Mouse (Mus musculus) heart, embryonic 15.5 days (tissue): Measurements from ENCODE around the gene Gpr45. TPM values are rescaled to one million over a fixed set of nuclear protein-coding genes. Genes with fewer than 3 reads are reported as not detected.
A peak's percentile ranks its signal among the peaks of the same experiment; 100 is the strongest.
"Not testable (repeated sequence)": the region's sequence is repeated elsewhere in the genome, so short reads cannot be mapped to it uniquely, and the experiment has no call there.

Experiments
- ATAC-seq: fragments of 200-750 bp; cut with Nextera tagmentation; replicated peaks from 2 replicates; pipeline ENCODE4 v1.8.0; 2017; ENCODE audit warnings: low read depth, moderate TSS enrichment; ENCODE audit not compliant: insufficient number of reproducible peaks, insufficient read depth, low FRiP score
- H3K27ac ChIP-seq: fragments of 300-500 bp; sonication (generic); 2 replicates; pipeline ENCODE4 v1.5.1; 2015; ENCODE audit warnings: mild to moderate bottlenecking, inconsistent platforms
- H3K27me3 ChIP-seq: fragments of 300-500 bp; sonication (generic); 2 replicates; pipeline ENCODE4 v1.6.1; 2015; ENCODE audit warnings: inconsistent platforms
- H3K36me3 ChIP-seq: fragments of 300-500 bp; sonication (generic); 2 replicates; pipeline ENCODE4 v1.6.1; 2015; ENCODE audit warnings: mild to moderate bottlenecking, inconsistent platforms
- H3K4me1 ChIP-seq: fragments of 300-500 bp; sonication (generic); replicated peaks from 2 replicates; pipeline ENCODE4 v1.6.1; 2015; ENCODE audit warnings: inconsistent platforms
- H3K4me2 ChIP-seq: fragments of 300-500 bp; sonication (generic); 2 replicates; pipeline ENCODE4 v1.6.1; 2015; ENCODE audit warnings: inconsistent platforms, mild to moderate bottlenecking, moderate library complexity
- H3K4me3 ChIP-seq: fragments of 300-500 bp; sonication (generic); 2 replicates; pipeline ENCODE4 v1.5.1; 2015; ENCODE audit warnings: mild to moderate bottlenecking, inconsistent platforms
- H3K9ac ChIP-seq: fragments of 300-500 bp; sonication (generic); 2 replicates; pipeline ENCODE4 v1.6.1; 2015; ENCODE audit warnings: mild to moderate bottlenecking, inconsistent platforms
- H3K9me3 ChIP-seq: fragments of 300-500 bp; sonication (generic); replicated peaks from 2 replicates; pipeline ENCODE4 v1.6.1; 2016; ENCODE audit warnings: inconsistent platforms
- WGBS: fragments of 180-500 bp; shearing (Covaris S2); methylation state at CpG from one replicate; pipeline ENCODE4 v1.1.7; 2015; ENCODE audit warnings: mixed read lengths; 5-methylcytosine and 5-hydroxymethylcytosine counted together
- polyA plus RNA-seq: library from polyadenylated mRNA; unstranded; fragments of >200 nt; fragmentation: Nextera tagmentation; extraction: Ambion mirVana; gene quantifications from 2 replicates; pipeline ENCODE4 v1.2.1, GENCODE M21; 2015

Gpr45 gene
- polyA plus RNA-seq, 1 experiment from 2014 or later = 1.0 TPM

DNA sequence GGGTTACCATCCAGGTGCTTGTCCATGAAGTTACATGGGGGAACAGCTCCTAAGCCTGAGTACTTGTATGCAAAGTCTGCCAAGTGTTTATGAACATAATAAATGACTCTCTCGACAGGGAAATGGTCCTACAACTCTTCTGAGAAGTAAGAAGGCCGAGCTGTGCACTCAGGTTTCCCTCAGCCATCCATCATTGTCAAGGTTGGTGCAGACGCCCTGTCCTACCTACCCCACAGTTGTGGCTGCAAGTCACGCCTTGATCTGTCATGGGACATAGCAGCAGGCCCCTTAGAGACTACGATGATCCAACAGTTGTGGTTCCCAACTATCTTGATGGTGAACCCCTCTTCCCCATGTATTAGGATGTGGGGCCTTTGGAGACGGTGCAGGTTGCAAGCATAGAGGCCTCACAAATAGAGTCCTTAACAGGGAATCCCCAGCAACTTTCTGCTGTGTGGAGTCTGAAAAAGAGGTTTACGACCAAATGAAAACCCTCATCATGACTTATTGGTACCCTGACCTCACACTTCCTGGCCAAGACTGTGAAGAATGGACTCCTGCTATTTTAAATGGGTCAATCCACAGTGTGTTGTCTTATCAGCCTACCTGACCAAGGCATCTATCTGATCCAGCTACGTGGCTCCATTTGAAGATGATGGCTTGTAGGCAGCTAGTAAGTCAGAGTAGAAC lies 30.6 kb downstream of the Gpr45 start:
- no peak for ATAC-seq
- Histone ChIP-seq H3K4me3 (no peak overlapping the region), H3K4me1 (no peaks in the 10 kb centered on the region), H3K36me3 (no peaks in the 10 kb centered on the region), H3K9me3 (no peaks in the 10 kb centered on the region), H3K4me2 (no peak overlapping the region), H3K27me3 (no peaks in the 10 kb centered on the region), H3K27ac (no peak overlapping the region), H3K9ac (no peak overlapping the region)
- WGBS = 61% methylated on average over 8 of the region's 8 CpGs

DNA sequence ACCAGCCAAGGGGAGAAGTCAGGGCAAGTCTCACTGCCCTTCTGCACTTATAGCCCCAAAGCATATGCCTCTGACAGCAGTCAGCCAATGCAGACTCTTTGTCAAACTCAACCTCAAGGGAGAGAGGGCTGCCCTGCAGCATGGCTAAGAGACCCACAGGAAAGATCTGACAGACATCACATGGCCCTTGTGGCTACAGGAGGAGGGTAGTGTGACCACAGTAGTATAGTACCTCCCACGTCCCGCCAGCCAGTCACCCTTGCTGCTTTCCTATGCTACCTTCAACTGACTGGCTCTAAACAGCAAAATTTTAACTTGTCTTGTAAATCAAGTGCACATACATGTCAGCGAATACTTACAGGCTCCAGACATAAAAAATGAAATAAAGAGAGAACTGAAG lies 31.4 kb downstream of the Gpr45 start:
- 78% methylated on average over 3 of the region's 3 CpGs for WGBS
- no peaks in the 10 kb centered on the region for H3K36me3 ChIP-seq
- H3K4me2 ChIP-seq = no peak overlapping the region
- no peaks in the 10 kb centered on the region for H3K27me3 ChIP-seq
- no peak overlapping the region for H3K4me3 ChIP-seq
- H3K9ac ChIP-seq = no peak overlapping the region
- H3K4me1 ChIP-seq = no peaks in the 10 kb centered on the region
- ATAC-seq = no peak
- no peak overlapping the region for H3K27ac ChIP-seq
- no peaks in the 10 kb centered on the region for H3K9me3 ChIP-seq

DNA sequence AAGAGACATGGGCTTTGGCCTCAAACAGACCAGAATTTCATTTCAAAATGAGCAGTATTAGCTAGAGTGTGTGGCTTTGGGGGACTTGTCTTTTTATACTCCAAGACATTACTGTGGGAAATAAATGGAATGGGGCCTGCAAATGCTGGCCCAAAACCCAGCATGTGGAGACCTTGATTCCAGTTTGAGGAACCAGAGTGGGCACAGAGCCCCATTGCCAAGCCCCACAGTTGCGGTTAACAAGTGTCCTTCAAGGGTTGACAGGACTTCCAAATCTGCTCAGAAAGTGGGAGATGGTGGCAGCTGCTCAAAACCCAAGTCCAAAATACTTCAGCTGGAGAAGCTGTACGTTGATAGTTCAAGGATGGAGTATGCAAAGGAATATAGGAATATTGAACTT lies 36.3 kb downstream of the Gpr45 start:
- Histone ChIP-seq H3K9ac (no peak overlapping the region), H3K27ac (no peak overlapping the region), H3K4me3 (no peak overlapping the region), H3K36me3 (no peaks in the 10 kb centered on the region), H3K4me1 (no peaks in the 10 kb centered on the region), H3K4me2 (no peak overlapping the region), H3K27me3 (no peaks in the 10 kb centered on the region), H3K9me3 (no peaks in the 10 kb centered on the region)
- 83% methylated on average over 2 of the region's 2 CpGs for WGBS
- ATAC-seq = no peak

DNA sequence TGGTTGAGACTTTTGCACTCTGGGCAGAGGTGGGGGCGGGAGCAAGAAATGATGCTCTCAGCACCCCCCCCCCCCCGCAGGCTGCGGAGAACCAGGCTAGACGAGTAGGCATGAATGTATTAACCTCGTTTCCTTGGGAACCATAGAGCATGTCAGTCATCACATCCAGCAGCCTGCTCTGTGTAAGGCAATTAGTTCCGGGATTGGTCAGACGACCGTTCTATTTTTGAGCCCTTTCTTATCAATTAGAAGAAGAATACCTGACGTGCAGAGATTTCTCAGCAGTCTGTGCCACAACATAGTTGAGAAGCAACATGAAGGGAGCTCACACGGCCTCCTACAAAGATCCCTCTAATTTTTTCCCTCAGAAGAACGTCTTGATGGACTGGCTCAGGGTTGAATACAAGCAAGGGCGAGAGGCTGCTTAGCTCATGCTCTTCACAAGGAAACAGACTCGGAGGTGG lies 53.4 kb downstream of the Gpr45 start:
- Histone ChIP-seq H3K4me1 (peaks cover 7% of the 10 kb centered on the region), H3K4me2 (peak overlapping the region; percentile 60), H3K36me3 (no peaks in the 10 kb centered on the region), H3K4me3 (peak overlapping the region; percentile 32), H3K9me3 (no peaks in the 10 kb centered on the region), H3K27me3 (no peaks in the 10 kb centered on the region), H3K27ac (peak overlapping the region; percentile 38; the same call in 1 of the 2 replicates), H3K9ac (0 out of 2 replicates have a peak overlapping the region, but pooled peaks have one; percentile 2)
- ATAC-seq = peak; percentile 67; the same call in 1 of the 2 replicates
- 22% methylated on average over 13 of the region's 13 CpGs for WGBS

DNA sequence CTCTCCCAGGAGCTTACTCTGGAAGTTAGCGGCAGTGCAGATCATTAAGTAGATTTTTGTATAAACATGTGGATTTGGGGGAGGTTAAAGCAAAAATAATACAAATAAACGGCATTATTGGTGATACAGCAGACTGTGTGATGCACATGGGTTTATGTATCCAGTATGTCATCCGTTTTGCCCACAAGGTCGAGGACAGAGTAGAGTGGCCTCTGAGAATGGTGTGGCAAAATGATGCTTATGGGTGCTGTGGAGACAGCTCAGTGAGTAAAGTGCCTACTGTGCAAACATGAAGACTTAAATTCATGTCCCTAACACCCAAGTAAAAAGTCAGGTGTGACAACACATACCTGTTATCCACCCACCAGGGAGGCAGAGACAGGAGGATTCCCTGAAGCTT lies 53.9 kb downstream of the Gpr45 start:
- no peaks in the 10 kb centered on the region for H3K9me3 ChIP-seq
- ATAC-seq = no peak
- 64% methylated on average over 4 of the region's 4 CpGs for whole genome bisulfite sequencing
- peak overlapping the region; percentile 32; the same call in 1 of the 2 replicates for H3K4me3 ChIP-seq
- peak overlapping the region; percentile 60 for H3K4me2 ChIP-seq
- peaks cover 7% of the 10 kb centered on the region for H3K4me1 ChIP-seq
- H3K36me3 ChIP-seq = no peaks in the 10 kb centered on the region
- H3K27ac ChIP-seq = peak overlapping the region; percentile 38; the same call in 1 of the 2 replicates
- no peaks in the 10 kb centered on the region for H3K27me3 ChIP-seq
- no peak overlapping the region for H3K9ac ChIP-seq

DNA sequence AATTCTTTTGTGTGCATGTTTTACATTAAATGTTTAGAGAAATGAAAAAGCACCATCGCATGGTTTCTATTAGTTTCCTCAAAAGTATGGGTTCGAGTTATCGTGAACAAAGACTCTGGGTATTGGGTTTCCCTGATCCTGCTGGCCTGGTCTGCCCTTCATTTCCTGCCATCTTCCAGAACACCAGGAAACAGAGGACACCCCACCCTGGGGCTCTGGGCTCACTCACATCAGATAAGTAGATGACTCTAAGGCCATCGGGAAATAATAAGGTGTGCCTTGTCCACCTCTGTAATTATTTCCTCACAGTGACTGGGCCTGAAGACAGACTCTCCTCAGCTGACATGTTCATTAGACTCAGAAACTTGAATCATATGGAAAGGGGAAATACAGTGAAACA lies 57.8 kb downstream of the Gpr45 start:
- H3K9ac ChIP-seq = no peak overlapping the region
- no peak for ATAC-seq
- no peaks in the 10 kb centered on the region for H3K9me3 ChIP-seq
- H3K4me2 ChIP-seq = no peak overlapping the region
- H3K27ac ChIP-seq = no peak overlapping the region
- no peaks in the 10 kb centered on the region for H3K27me3 ChIP-seq
- H3K36me3 ChIP-seq = no peaks in the 10 kb centered on the region
- H3K4me3 ChIP-seq = no peak overlapping the region
- H3K4me1 ChIP-seq = peaks cover 5% of the 10 kb centered on the region
- 85% methylated on average over 4 of the region's 4 CpGs for WGBS

DNA sequence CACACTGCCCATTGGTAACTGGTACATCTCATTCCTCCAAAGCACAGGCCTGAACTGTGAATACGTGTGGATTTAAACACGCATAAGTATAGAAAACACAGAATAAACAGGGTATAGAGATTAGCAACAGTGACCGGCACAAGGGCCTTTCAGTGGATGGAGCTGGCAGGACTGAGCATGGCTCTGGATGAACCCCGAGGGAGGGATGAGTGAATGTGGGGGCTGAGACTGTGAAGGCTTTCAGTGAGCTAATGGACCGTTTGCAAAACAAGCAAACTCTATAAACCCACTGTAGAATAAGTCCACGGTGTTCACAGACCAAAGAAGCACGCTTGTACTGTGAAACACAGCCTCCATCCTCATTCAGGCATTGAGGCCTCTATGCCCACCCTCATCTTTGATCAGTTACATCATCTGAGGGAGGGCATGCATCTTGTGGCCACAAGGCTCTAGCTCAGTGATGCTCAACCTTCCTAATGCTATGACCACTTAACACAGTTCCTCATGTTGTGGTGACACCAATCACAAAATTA lies 62.5 kb downstream of the Gpr45 start:
- H3K27me3 ChIP-seq, H3K9ac ChIP-seq, H3K4me2 ChIP-seq, H3K9me3 ChIP-seq, H3K27ac ChIP-seq, H3K4me3 ChIP-seq, H3K4me1 ChIP-seq, ATAC-seq, H3K36me3 ChIP-seq: not testable (repeated sequence)
- 87% methylated on average over 7 of the region's 7 CpGs for WGBS

DNA sequence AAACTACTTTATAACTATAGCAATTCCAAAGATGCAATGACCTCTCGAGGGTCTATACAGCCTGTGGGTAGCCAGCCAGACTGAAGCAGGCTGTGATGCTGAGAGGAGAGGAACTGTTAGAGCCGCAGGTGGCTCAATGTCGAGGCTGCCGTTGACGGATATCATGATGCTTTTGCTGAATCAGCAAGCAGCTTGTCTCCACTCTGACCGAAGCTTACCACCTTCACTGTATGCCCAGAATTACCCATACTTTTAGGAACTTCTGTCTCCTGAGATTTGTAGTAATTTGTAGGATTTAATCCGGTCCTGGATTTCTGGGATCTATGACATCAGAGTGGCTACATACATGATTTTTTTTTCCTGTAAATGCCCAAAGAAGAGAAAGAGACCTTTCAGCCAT lies 83.3 kb downstream of the Gpr45 start:
- no peaks in the 10 kb centered on the region for H3K9me3 ChIP-seq
- H3K36me3 ChIP-seq = no peaks in the 10 kb centered on the region
- no peak overlapping the region for H3K4me3 ChIP-seq
- no peak overlapping the region for H3K9ac ChIP-seq
- no peaks in the 10 kb centered on the region for H3K27me3 ChIP-seq
- no peak overlapping the region for H3K4me2 ChIP-seq
- no peaks in the 10 kb centered on the region for H3K4me1 ChIP-seq
- WGBS = 83% methylated on average over 7 of the region's 7 CpGs
- no peak overlapping the region for H3K27ac ChIP-seq
- ATAC-seq = no peak

DNA sequence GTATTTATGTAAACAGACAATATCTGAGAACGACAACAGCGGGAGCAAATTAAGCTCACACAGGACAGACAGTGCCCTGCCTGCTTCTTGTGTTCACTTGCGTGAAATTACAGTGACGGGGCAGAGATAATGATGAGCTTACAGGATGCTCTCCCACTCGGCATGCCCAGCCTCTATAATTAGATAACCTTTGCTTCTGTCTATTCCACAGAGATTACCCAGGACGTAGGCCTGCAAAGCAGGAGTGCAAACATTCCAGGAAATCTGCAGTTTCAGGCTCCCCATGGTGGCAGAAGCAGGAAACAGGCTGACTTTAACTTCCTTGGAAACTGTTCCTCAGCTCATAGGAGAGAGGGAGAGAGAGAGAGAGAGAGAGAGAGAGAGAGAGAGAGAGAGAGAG lies 89.6 kb downstream of the Gpr45 start:
- no peak overlapping the region for H3K4me2 ChIP-seq
- no peak overlapping the region for H3K4me3 ChIP-seq

DNA sequence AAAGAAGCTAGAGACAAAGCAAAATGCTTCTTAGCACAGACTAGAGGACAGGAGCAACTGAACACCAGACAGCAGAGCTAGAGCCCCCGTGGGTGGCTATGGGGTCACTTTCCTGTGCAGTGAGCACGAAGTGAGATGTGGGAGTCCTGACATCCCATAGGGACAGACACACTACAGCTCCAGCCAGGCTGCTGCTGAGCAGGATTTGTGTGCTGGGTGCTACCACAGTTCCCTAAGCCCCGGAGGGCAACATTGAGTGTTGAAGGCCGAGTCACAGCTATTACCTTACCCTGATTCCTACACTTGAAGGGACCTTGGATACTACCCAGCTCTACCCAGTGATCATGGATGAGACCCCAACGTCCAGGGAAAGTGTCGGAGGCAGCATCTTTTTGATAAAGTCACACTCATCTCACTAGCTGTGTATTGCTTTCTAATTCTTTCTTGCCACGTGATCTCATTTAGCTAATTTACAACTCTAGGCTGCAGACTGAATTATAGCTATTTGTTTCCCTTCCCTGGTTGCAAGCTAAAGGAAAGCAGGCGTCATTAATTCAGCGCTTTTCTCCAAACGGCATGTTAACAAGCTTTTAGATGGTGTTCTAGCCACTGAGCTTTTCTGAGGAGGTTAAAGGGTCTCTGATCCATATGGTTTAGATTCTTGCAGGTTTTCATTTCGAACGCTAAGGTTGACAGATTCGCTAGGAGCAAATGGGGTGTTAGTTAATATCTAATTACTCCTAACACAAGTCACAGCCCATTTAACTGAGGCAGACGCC lies 92.7 kb downstream of the Gpr45 start:
- WGBS = 71% methylated on average over 14 of the region's 14 CpGs

More for the DNA sequence above, 89.6 kb downstream of the Gpr45 start:
- Histone ChIP-seq H3K36me3 (no peaks in the 10 kb centered on the region), H3K4me1 (0 out of 2 replicates have a peak, but pooled peaks cover 2% of the 10 kb centered on the region), H3K27me3 (no peaks in the 10 kb centered on the region), H3K27ac (no peak overlapping the region), H3K9me3 (no peaks in the 10 kb centered on the region), H3K9ac (no peak overlapping the region)
- no peak for ATAC-seq
- 26% methylated on average over 6 of the region's 6 CpGs for WGBS

DNA sequence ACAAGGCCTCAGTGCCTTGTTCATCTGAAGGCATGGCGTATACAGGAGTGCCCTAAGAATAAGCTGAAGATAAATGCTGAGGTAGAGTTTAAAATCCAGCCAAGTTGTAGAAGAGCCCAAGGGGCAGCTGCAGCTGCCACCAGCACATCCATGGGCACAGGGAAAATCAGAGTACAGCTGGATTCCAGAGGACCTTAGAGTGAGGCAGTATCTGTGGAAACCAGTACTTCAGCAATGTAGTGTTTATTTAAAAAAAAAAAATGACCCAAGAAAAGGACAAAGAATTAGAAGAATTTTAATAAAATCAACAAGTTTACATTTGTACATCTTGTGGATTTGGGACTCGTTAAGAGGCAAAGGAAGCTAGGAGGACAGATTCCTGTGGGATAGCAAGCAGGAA lies 94.3 kb downstream of the Gpr45 start:
- Histone ChIP-seq H3K9ac (no peak overlapping the region), H3K27ac (no peak overlapping the region), H3K9me3 (no peaks in the 10 kb centered on the region), H3K4me2 (no peak overlapping the region), H3K4me1 (0 out of 2 replicates have a peak, but pooled peaks cover 2% of the 10 kb centered on the region), H3K4me3 (no peak overlapping the region), H3K36me3 (peaks cover 16% of the 10 kb centered on the region; the same call in 1 of the 2 replicates), H3K27me3 (no peaks in the 10 kb centered on the region)
- no peak for ATAC-seq
- WGBS = 75% methylated on average over 2 of the region's 2 CpGs

More for the DNA sequence above, 92.7 kb downstream of the Gpr45 start:
- Histone ChIP-seq H3K4me2 (no peak overlapping the region), H3K9ac (no peak overlapping the region), H3K36me3 (peaks cover 4% of the 10 kb centered on the region; the same call in 1 of the 2 replicates), H3K4me3 (no peak overlapping the region), H3K27me3 (no peaks in the 10 kb centered on the region), H3K4me1 (0 out of 2 replicates have a peak, but pooled peaks cover 2% of the 10 kb centered on the region), H3K9me3 (no peaks in the 10 kb centered on the region), H3K27ac (no peak overlapping the region)
- ATAC-seq = no peak
